Mouse (Mus musculus): ENCODE data around the gene Ptger4. TPM values are rescaled to one million over a fixed set of nuclear protein-coding genes. Genes with fewer than 3 reads are reported as not detected.

Gene Ptger4
- polyA plus RNA-seq, 1 experiment from 2014 or later = 1.6 TPM

- Histone ChIP-seq H3K27me3 (ENCODE audit: control insufficient read depth, insufficient read depth, low read depth, low read length) (no peaks in the 10 kb centered on the region), H3K36me3 (ENCODE audit: control insufficient read depth, insufficient read depth, low read length) (peaks cover 5% of the 10 kb centered on the region; the same call in 1 of the 2 replicates), H3K27ac (ENCODE audit: low read length) (no peak overlapping the region), H3K4me2 (ENCODE audit: low read length) (no peak overlapping the region), H3K9ac (ENCODE audit: low read depth, low read length) (no peak overlapping the region), H3K4me3 (ENCODE audit: low read depth, low read length) (no peak overlapping the region), H3K9me3 (replicated peaks; ENCODE audit: control insufficient read depth, low read length, poor library complexity, severe bottlenecking) (no peaks in the 10 kb centered on the region), H3K4me1 (ENCODE audit: control insufficient read depth, insufficient read depth, low read length) (peaks cover 17% of the 10 kb centered on the region)
- no peak for ATAC-seq
- 94% methylated on average over 1 of the region's 1 CpGs for WGBS
Measured at GRCm38 (mm10) chr15:5188029-5188428, 56.0 kb downstream of the Ptger4 start.

GRCm38 (mm10) chr15:5187116-5187515, 56.9 kb downstream of the Ptger4 start:
- H3K9ac ChIP-seq (ENCODE audit: low read depth, low read length) = no peak overlapping the region
- H3K4me3 ChIP-seq (ENCODE audit: low read depth, low read length) = no peak overlapping the region
- H3K27ac ChIP-seq (ENCODE audit: low read length) = no peak overlapping the region
- H3K36me3 ChIP-seq (ENCODE audit: control insufficient read depth, insufficient read depth, low read length) = peaks cover 5% of the 10 kb centered on the region; the same call in 1 of the 2 replicates
- peaks cover 17% of the 10 kb centered on the region for H3K4me1 ChIP-seq (ENCODE audit: control insufficient read depth, insufficient read depth, low read length)
- no peaks in the 10 kb centered on the region for H3K27me3 ChIP-seq (ENCODE audit: control insufficient read depth, insufficient read depth, low read depth, low read length)
- 54% methylated on average over 4 of the region's 4 CpGs for WGBS
- no peak for ATAC-seq
- H3K9me3 ChIP-seq (replicated peaks; ENCODE audit: control insufficient read depth, low read length, poor library complexity, severe bottlenecking) = no peaks in the 10 kb centered on the region
- no peak overlapping the region for H3K4me2 ChIP-seq (ENCODE audit: low read length)

- peaks cover 17% of the 10 kb centered on the region for H3K4me1 ChIP-seq (ENCODE audit: control insufficient read depth, insufficient read depth, low read length)
- no peak; the same call in 1 of the 2 replicates for ATAC-seq
- H3K27me3 ChIP-seq (ENCODE audit: control insufficient read depth, insufficient read depth, low read depth, low read length) = no peaks in the 10 kb centered on the region
- H3K9me3 ChIP-seq (replicated peaks; ENCODE audit: control insufficient read depth, low read length, poor library complexity, severe bottlenecking) = no peaks in the 10 kb centered on the region
- 36% methylated on average over 10 of the region's 10 CpGs for WGBS
- H3K27ac ChIP-seq (ENCODE audit: low read length) = peak overlapping the region; percentile 91
- H3K4me3 ChIP-seq (ENCODE audit: low read depth, low read length) = peak overlapping the region; percentile 62
- H3K4me2 ChIP-seq (ENCODE audit: low read length) = peak overlapping the region; percentile 68
- peak overlapping the region; percentile 61 for H3K9ac ChIP-seq (ENCODE audit: low read depth, low read length)
- H3K36me3 ChIP-seq (ENCODE audit: control insufficient read depth, insufficient read depth, low read length) = no peaks in the 10 kb centered on the region
Measured at GRCm38 (mm10) chr15:5186293-5186675, 57.7 kb downstream of the Ptger4 start.

GRCm38 (mm10) chr15:5185366-5186292, 58.4 kb downstream of the Ptger4 start, which contains the start of gene Ttc33:
Ttc33 (plus strand) TSS chr15:5185525.
- Histone ChIP-seq H3K9ac (ENCODE audit: low read depth, low read length) (peak within 1 kb of the TSS; percentile 61), H3K36me3 (ENCODE audit: control insufficient read depth, insufficient read depth, low read length) (no peaks in the 10 kb centered on the region), H3K4me1 (ENCODE audit: control insufficient read depth, insufficient read depth, low read length) (peaks cover 17% of the 10 kb centered on the region), H3K4me2 (ENCODE audit: low read length) (peak within 1 kb of the TSS; percentile 68), H3K27me3 (ENCODE audit: control insufficient read depth, insufficient read depth, low read depth, low read length) (no peaks in the 10 kb centered on the region), H3K9me3 (replicated peaks; ENCODE audit: control insufficient read depth, low read length, poor library complexity, severe bottlenecking) (no peaks in the 10 kb centered on the region), H3K4me3 (ENCODE audit: low read depth, low read length) (peak within 1 kb of the TSS; percentile 62), H3K27ac (ENCODE audit: low read length) (peak within 1 kb of the TSS; percentile 91)
- WGBS = under 1% methylated on average over 55 of the region's 55 CpGs
- ATAC-seq = peak; percentile 95

- H3K27me3 ChIP-seq (ENCODE audit: control insufficient read depth, insufficient read depth, low read depth, low read length) = no peaks in the 10 kb centered on the region
- 42% methylated on average over 10 of the region's 11 CpGs for WGBS
- peak overlapping the region; percentile 68 for H3K4me2 ChIP-seq (ENCODE audit: low read length)
- no peaks in the 10 kb centered on the region for H3K9me3 ChIP-seq (replicated peaks; ENCODE audit: control insufficient read depth, low read length, poor library complexity, severe bottlenecking)
- no peaks in the 10 kb centered on the region for H3K36me3 ChIP-seq (ENCODE audit: control insufficient read depth, insufficient read depth, low read length)
- H3K4me3 ChIP-seq (ENCODE audit: low read depth, low read length) = peak overlapping the region; percentile 62
- H3K9ac ChIP-seq (ENCODE audit: low read depth, low read length) = peak overlapping the region; percentile 61
- H3K27ac ChIP-seq (ENCODE audit: low read length) = peak overlapping the region; percentile 91
- peaks cover 17% of the 10 kb centered on the region for H3K4me1 ChIP-seq (ENCODE audit: control insufficient read depth, insufficient read depth, low read length)
- peak; percentile 66 for ATAC-seq
Measured at GRCm38 (mm10) chr15:5184668-5185330, 59.2 kb downstream of the Ptger4 start.

- H3K4me2 ChIP-seq (ENCODE audit: low read length) = no peak overlapping the region
- no peak overlapping the region for H3K4me3 ChIP-seq (ENCODE audit: low read depth, low read length)
- H3K9me3 ChIP-seq (replicated peaks; ENCODE audit: control insufficient read depth, low read length, poor library complexity, severe bottlenecking) = no peaks in the 10 kb centered on the region
- peaks cover 22% of the 10 kb centered on the region for H3K36me3 ChIP-seq (ENCODE audit: control insufficient read depth, insufficient read depth, low read length)
- 94% methylated on average over 12 of the region's 12 CpGs for WGBS
- H3K9ac ChIP-seq (ENCODE audit: low read depth, low read length) = no peak overlapping the region
- H3K27ac ChIP-seq (ENCODE audit: low read length) = no peak overlapping the region
- ATAC-seq = no peak
- H3K4me1 ChIP-seq (ENCODE audit: control insufficient read depth, insufficient read depth, low read length) = no peaks in the 10 kb centered on the region
- no peaks in the 10 kb centered on the region for H3K27me3 ChIP-seq (ENCODE audit: control insufficient read depth, insufficient read depth, low read depth, low read length)
Measured at GRCm38 (mm10) chr15:5173217-5173820, 70.7 kb downstream of the Ptger4 start.

- Histone ChIP-seq H3K4me1 (ENCODE audit: control insufficient read depth, insufficient read depth, low read length) (no peaks in the 10 kb centered on the region), H3K4me2 (ENCODE audit: low read length) (no peak overlapping the region), H3K4me3 (ENCODE audit: low read depth, low read length) (no peak overlapping the region), H3K36me3 (ENCODE audit: control insufficient read depth, insufficient read depth, low read length) (peaks cover 14% of the 10 kb centered on the region), H3K27ac (ENCODE audit: low read length) (no peak overlapping the region), H3K27me3 (ENCODE audit: control insufficient read depth, insufficient read depth, low read depth, low read length) (no peaks in the 10 kb centered on the region), H3K9me3 (replicated peaks; ENCODE audit: control insufficient read depth, low read length, poor library complexity, severe bottlenecking) (no peaks in the 10 kb centered on the region), H3K9ac (ENCODE audit: low read depth, low read length) (no peak overlapping the region)
- 90% methylated on average over 12 of the region's 12 CpGs for WGBS
- ATAC-seq = no peak
Measured at GRCm38 (mm10) chr15:5165121-5165773, 78.7 kb downstream of the Ptger4 start.

GRCm38 (mm10) chr15:5158827-5159226, 85.2 kb downstream of the Ptger4 start:
- H3K27me3 ChIP-seq (ENCODE audit: control insufficient read depth, insufficient read depth, low read depth, low read length) = no peaks in the 10 kb centered on the region
- peaks cover 5% of the 10 kb centered on the region; the same call in 1 of the 2 replicates for H3K4me1 ChIP-seq (ENCODE audit: control insufficient read depth, insufficient read depth, low read length)
- no peaks in the 10 kb centered on the region for H3K9me3 ChIP-seq (replicated peaks; ENCODE audit: control insufficient read depth, low read length, poor library complexity, severe bottlenecking)
- no peak overlapping the region for H3K9ac ChIP-seq (ENCODE audit: low read depth, low read length)
- H3K36me3 ChIP-seq (ENCODE audit: control insufficient read depth, insufficient read depth, low read length) = peaks cover 6% of the 10 kb centered on the region; the same call in 1 of the 2 replicates
- H3K4me3 ChIP-seq (ENCODE audit: low read depth, low read length) = no peak overlapping the region
- no peak overlapping the region for H3K4me2 ChIP-seq (ENCODE audit: low read length)
- ATAC-seq = no peak
- WGBS = 88% methylated on average over 6 of the region's 6 CpGs
- H3K27ac ChIP-seq (ENCODE audit: low read length) = no peak overlapping the region

Measured in midbrain, embryonic 16.5 days (tissue).